Mouse (Mus musculus): ENCODE measurements around the gene Mt2. TPM values are rescaled to one million over a fixed set of nuclear protein-coding genes. Genes with fewer than 3 reads are reported as not detected.

Mt2 gene
- polyA plus RNA-seq, 1 experiment from 2014 or later = 178 TPM

- peak overlapping the region; percentile 51; the same call in 1 of the 2 replicates for H3K4me2 ChIP-seq
- peaks cover 58% of the 10 kb centered on the region for H3K4me1 ChIP-seq
- 31% methylated on average over 21 of the region's 21 CpGs for WGBS
- no peak overlapping the region for H3K4me3 ChIP-seq (replicated peaks)
- H3K27me3 ChIP-seq = peaks cover 52% of the 10 kb centered on the region
- no peak overlapping the region for H3K27ac ChIP-seq
- H3K9me3 ChIP-seq (replicated peaks) = no peaks in the 10 kb centered on the region
- no peaks in the 10 kb centered on the region for H3K36me3 ChIP-seq
- H3K9ac ChIP-seq = no peak overlapping the region
- no peak for ATAC-seq (replicated peaks; ENCODE audit: low FRiP score)
These were observed 15.0 kb downstream of the Mt2 start for GRCm38 (mm10) chr8:94187290-94188002.

DNA sequence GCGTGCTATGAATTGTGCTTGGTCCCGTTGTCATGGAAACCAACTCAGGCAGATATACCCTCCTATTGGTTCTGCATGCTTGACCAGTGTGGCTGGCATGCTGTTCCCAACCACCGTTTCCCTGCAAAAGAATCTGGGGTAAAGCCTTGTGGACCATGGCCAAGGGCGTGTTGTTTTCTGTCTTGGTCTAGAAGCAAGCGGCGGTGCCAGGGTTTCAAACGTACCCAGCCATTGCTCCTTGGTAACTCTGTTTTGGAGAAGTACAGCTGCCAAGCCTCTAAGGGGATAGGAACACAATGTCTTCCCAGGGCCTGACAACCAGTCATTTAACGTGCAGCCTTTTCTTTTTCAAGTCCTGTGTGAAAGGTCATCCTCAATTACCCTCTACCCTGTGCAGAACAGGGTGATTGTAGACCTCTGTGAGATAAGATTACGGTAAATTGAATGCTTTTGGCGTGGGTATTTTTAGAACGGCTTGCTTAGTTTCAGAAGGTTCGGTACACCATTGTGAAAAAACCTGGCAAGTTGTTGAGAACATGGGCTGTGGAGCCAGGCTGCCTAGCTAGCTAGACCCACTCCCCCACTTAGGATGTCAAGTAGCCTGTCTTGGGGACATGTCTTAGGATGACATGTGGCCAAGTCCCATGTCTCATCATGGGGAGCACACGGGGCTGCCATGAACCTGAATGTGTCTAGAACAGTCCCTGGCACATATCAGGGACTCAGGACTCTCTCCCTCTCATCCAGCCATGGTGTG, 17.0 kb downstream of the Mt2 start:
- H3K4me1 ChIP-seq = peaks cover 38% of the 10 kb centered on the region
- no peak overlapping the region for H3K4me2 ChIP-seq
- WGBS = 65% methylated on average over 13 of the region's 13 CpGs
- H3K4me3 ChIP-seq (replicated peaks) = no peak overlapping the region
- H3K36me3 ChIP-seq = no peaks in the 10 kb centered on the region
- H3K9ac ChIP-seq = no peak overlapping the region
- H3K9me3 ChIP-seq (replicated peaks) = no peaks in the 10 kb centered on the region
- H3K27me3 ChIP-seq = peaks cover 32% of the 10 kb centered on the region
- no peak overlapping the region for H3K27ac ChIP-seq
- ATAC-seq (replicated peaks; ENCODE audit: low FRiP score) = no peak

GRCm38 (mm10) chr8:94191101-94191691, 18.7 kb downstream of the Mt2 start:
- Histone ChIP-seq H3K4me1 (peaks cover 30% of the 10 kb centered on the region), H3K9me3 (replicated peaks) (no peaks in the 10 kb centered on the region), H3K9ac (no peak overlapping the region), H3K27me3 (peaks cover 18% of the 10 kb centered on the region), H3K4me2 (peak overlapping the region; percentile 63), H3K27ac (peak overlapping the region; percentile 11; the same call in 1 of the 2 replicates), H3K4me3 (replicated peaks) (peak overlapping the region; percentile 37), H3K36me3 (no peaks in the 10 kb centered on the region)
- WGBS = 16% methylated on average over 21 of the region's 21 CpGs
- ATAC-seq (replicated peaks; ENCODE audit: low FRiP score) = peak; percentile 53

- ATAC-seq (replicated peaks; ENCODE audit: low FRiP score) = no peak
- no peak overlapping the region for H3K27ac ChIP-seq
- no peaks in the 10 kb centered on the region for H3K36me3 ChIP-seq
- H3K4me1 ChIP-seq = peaks cover 15% of the 10 kb centered on the region
- no peak overlapping the region for H3K4me2 ChIP-seq
- H3K4me3 ChIP-seq (replicated peaks) = no peak overlapping the region
- 0 out of 2 replicates have a peak, but pooled peaks cover under 1% of the 10 kb centered on the region for H3K27me3 ChIP-seq
- 79% methylated on average over 1 of the region's 1 CpGs for WGBS
- H3K9ac ChIP-seq = no peak overlapping the region
- no peaks in the 10 kb centered on the region for H3K9me3 ChIP-seq (replicated peaks)
These were observed 20.5 kb downstream of the Mt2 start for GRCm38 (mm10) chr8:94192926-94193325.

GRCm38 (mm10) chr8:94194591-94195223, 22.2 kb downstream of the Mt2 start:
- Histone ChIP-seq H3K4me3 (replicated peaks) (no peak overlapping the region), H3K27me3 (no peaks in the 10 kb centered on the region), H3K4me2 (no peak overlapping the region), H3K4me1 (peaks cover 10% of the 10 kb centered on the region), H3K36me3 (no peaks in the 10 kb centered on the region), H3K9me3 (replicated peaks) (no peaks in the 10 kb centered on the region), H3K9ac (no peak overlapping the region), H3K27ac (no peak overlapping the region)
- whole genome bisulfite sequencing = 80% methylated on average over 7 of the region's 7 CpGs
- no peak for ATAC-seq (replicated peaks; ENCODE audit: low FRiP score)

GRCm38 (mm10) chr8:94199202-94199869, 26.9 kb downstream of the Mt2 start:
- Histone ChIP-seq H3K36me3 (no peaks in the 10 kb centered on the region), H3K4me1 (no peaks in the 10 kb centered on the region), H3K4me3 (replicated peaks) (no peak overlapping the region), H3K27ac (no peak overlapping the region), H3K27me3 (no peaks in the 10 kb centered on the region), H3K4me2 (peak overlapping the region; percentile 40; the same call in 1 of the 2 replicates), H3K9ac (no peak overlapping the region), H3K9me3 (replicated peaks) (no peaks in the 10 kb centered on the region)
- ATAC-seq (replicated peaks; ENCODE audit: low FRiP score) = peak; percentile 33
- WGBS = 45% methylated on average over 10 of the region's 10 CpGs

DNA sequence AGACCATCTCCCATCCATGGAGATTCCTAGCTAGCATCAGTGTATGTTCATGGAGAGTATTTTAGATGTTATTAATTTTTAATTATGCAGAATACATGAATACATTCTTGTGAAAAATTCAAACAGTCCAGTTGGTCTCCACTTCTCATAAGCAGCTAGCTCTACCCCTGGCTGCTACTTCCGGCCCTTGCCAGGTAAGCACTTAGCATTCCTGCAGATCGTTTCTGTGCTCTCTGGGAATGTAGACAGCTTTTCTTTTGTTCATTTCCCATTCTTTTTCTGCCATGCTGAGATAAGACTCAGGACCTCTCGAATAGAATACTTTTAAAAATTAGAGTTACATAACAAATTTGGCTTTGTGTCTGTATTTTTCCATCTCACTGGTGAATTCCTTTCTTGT, 31.6 kb downstream of the Mt2 start:
- Histone ChIP-seq H3K27me3 (peaks cover 4% of the 10 kb centered on the region; the same call in 1 of the 2 replicates), H3K9me3 (replicated peaks) (no peaks in the 10 kb centered on the region), H3K4me2 (no peak overlapping the region), H3K36me3 (no peaks in the 10 kb centered on the region), H3K27ac (no peak overlapping the region), H3K4me3 (replicated peaks) (no peak overlapping the region), H3K4me1 (no peaks in the 10 kb centered on the region), H3K9ac (no peak overlapping the region)
- 72% methylated on average over 3 of the region's 3 CpGs for WGBS
- ATAC-seq (replicated peaks; ENCODE audit: low FRiP score) = no peak

DNA sequence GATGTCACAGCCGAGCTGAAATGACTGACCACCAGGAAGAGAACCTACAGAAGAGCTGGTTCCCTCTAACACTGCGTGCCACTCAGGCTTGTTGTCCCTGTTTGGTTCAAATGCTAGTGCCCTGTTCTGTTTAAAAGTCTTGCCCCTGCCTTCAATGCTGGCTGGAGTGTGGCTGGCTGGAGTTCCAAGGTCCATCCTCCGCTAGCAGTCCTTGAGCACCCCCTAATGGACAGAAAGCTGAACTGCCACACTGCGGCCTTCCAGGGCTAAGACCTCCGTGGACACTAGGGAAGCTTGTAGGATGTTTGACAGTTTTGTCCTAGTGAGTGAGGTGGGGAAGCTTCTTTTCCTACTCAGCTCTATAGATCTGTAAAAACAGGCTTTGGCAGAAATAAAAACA, 33.3 kb downstream of the Mt2 start:
- no peak; the same call in 1 of the 2 replicates for ATAC-seq (replicated peaks; ENCODE audit: low FRiP score)
- H3K9me3 ChIP-seq (replicated peaks) = no peaks in the 10 kb centered on the region
- no peak overlapping the region for H3K27ac ChIP-seq
- H3K4me1 ChIP-seq = no peaks in the 10 kb centered on the region
- H3K27me3 ChIP-seq = peaks cover 4% of the 10 kb centered on the region; the same call in 1 of the 2 replicates
- no peaks in the 10 kb centered on the region for H3K36me3 ChIP-seq
- H3K4me3 ChIP-seq (replicated peaks) = no peak overlapping the region
- no peak overlapping the region for H3K4me2 ChIP-seq
- no peak overlapping the region for H3K9ac ChIP-seq
- 17% methylated on average over 5 of the region's 5 CpGs for WGBS

- H3K9ac ChIP-seq = no peak overlapping the region
- no peaks in the 10 kb centered on the region for H3K36me3 ChIP-seq
- no peak for ATAC-seq (replicated peaks; ENCODE audit: low FRiP score)
- H3K4me2 ChIP-seq = no peak overlapping the region
- peaks cover 4% of the 10 kb centered on the region; the same call in 1 of the 2 replicates for H3K27me3 ChIP-seq
- 80% methylated on average over 8 of the region's 8 CpGs for WGBS
- H3K9me3 ChIP-seq (replicated peaks) = no peaks in the 10 kb centered on the region
- no peak overlapping the region for H3K4me3 ChIP-seq (replicated peaks)
- H3K4me1 ChIP-seq = no peaks in the 10 kb centered on the region
- H3K27ac ChIP-seq = no peak overlapping the region
These were observed 33.8 kb downstream of the Mt2 start for GRCm38 (mm10) chr8:94206256-94206655.

- 70% methylated on average over 2 of the region's 2 CpGs for WGBS
- Histone ChIP-seq H3K4me3 (replicated peaks) (no peak overlapping the region), H3K4me1 (no peaks in the 10 kb centered on the region), H3K27me3 (peaks cover 4% of the 10 kb centered on the region; the same call in 1 of the 2 replicates), H3K9ac (no peak overlapping the region), H3K4me2 (no peak overlapping the region), H3K36me3 (no peaks in the 10 kb centered on the region), H3K9me3 (replicated peaks) (no peaks in the 10 kb centered on the region), H3K27ac (no peak overlapping the region)
- no peak for ATAC-seq (replicated peaks; ENCODE audit: low FRiP score)
These were observed 35.0 kb downstream of the Mt2 start for GRCm38 (mm10) chr8:94207491-94207890.

DNA sequence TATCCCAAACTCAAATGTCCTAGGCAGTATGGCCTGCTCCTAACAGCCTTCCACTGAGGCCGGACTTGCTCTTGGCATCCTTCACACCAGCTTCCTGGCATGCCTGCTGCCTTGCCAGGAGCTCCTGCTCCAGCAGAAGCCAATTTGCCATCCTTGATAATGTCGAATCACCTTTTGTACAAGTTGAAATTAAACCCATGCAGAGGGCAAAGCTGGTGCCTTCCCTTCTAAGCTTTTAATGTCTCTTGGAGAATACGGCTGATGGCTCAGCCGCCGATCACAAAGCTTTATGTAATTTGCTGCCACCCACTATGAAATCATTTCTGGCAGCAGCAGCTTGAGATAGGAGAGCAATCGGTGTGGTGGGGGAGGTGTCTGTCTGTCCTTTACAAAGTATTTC, 37.2 kb downstream of the Mt2 start:
- H3K9ac ChIP-seq = no peak overlapping the region
- H3K27me3 ChIP-seq = peaks cover 4% of the 10 kb centered on the region; the same call in 1 of the 2 replicates
- H3K9me3 ChIP-seq (replicated peaks) = no peaks in the 10 kb centered on the region
- H3K4me2 ChIP-seq = no peak overlapping the region
- H3K4me1 ChIP-seq = 0 out of 2 replicates have a peak, but pooled peaks cover 4% of the 10 kb centered on the region
- no peak overlapping the region for H3K4me3 ChIP-seq (replicated peaks)
- 82% methylated on average over 6 of the region's 6 CpGs for WGBS
- no peaks in the 10 kb centered on the region for H3K36me3 ChIP-seq
- ATAC-seq (replicated peaks; ENCODE audit: low FRiP score) = no peak
- H3K27ac ChIP-seq = no peak overlapping the region
